Mouse (Mus musculus): ENCODE results near the gene Cep152. TPM values are rescaled to one million over a fixed set of nuclear protein-coding genes. Genes with fewer than 3 reads are reported as not detected.

The Cep152 gene
- total and polyA plus RNA-seq, 2 experiments from 2014 or later = 1.6 to 2.4 TPM

GRCm38 (mm10) chr2:125562407-125562806, 62.5 kb downstream of the Cep152 start:
- H3K4me1 ChIP-seq (ENCODE audit: insufficient read depth, low read length) = no peaks in the 10 kb centered on the region
- WGBS = 83% methylated on average over 8 of the region's 8 CpGs
- H3K27ac ChIP-seq = no peak overlapping the region
- TF ChIP-seq CTCF (IDR thresholded peaks at IDR 0.05; ENCODE audit: low read depth) = no peak
- no peak overlapping the region for H3K4me2 ChIP-seq (ENCODE audit: low read depth, low read length)
- H3K4me3 ChIP-seq (ENCODE audit: low read length) = no peak overlapping the region
- no peaks in the 10 kb centered on the region; the same call in 1 of the 2 replicates for H3K36me3 ChIP-seq (ENCODE audit: insufficient read depth, low read length)
- DNase-seq (ENCODE audit: low spot score) = no peak
- H3K9me3 ChIP-seq (ENCODE audit: low read length) = no peaks in the 10 kb centered on the region
- ATAC-seq = no peak
- H3K27me3 ChIP-seq (ENCODE audit: insufficient read depth, low read length) = no peaks in the 10 kb centered on the region
- no peak overlapping the region for H3K9ac ChIP-seq (replicated peaks; ENCODE audit: low read length)

DNA sequence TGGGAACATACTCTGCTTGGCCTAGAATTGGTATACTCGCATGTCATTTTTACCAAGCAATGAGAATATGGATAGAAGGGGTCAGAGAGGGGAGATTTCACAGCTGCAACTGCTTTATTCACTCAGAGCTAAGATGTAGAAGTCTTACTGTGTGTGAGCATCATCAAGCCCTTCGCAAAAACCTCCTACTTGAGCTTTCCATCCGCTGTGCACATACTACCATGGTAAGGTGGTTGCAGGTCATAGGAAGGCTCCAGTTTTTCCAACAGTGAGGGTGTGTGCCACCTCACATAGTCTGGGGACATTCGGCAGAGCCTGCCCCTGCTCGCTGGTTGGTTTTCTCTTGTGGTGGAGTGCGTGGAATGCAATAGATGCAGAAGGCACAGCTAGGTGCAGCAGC, 64.9 kb downstream of the Cep152 start:
- Histone ChIP-seq H3K4me3 (ENCODE audit: low read length) (no peak overlapping the region), H3K4me2 (ENCODE audit: low read depth, low read length) (no peak overlapping the region), H3K27me3 (ENCODE audit: insufficient read depth, low read length) (no peaks in the 10 kb centered on the region), H3K4me1 (ENCODE audit: insufficient read depth, low read length) (no peaks in the 10 kb centered on the region), H3K27ac (no peak overlapping the region), H3K36me3 (ENCODE audit: insufficient read depth, low read length) (no peaks in the 10 kb centered on the region), H3K9ac (replicated peaks; ENCODE audit: low read length) (no peak overlapping the region), H3K9me3 (ENCODE audit: low read length) (no peaks in the 10 kb centered on the region; the same call in 1 of the 2 replicates)
- ATAC-seq (no peak), DNase-seq (ENCODE audit: low spot score) (no peak)
- 85% methylated on average over 6 of the region's 6 CpGs for WGBS
- TF ChIP-seq CTCF (IDR thresholded peaks at IDR 0.05; ENCODE audit: low read depth) = no peak

- Histone ChIP-seq H3K4me2 (ENCODE audit: low read depth, low read length) (0 out of 2 replicates have a peak overlapping the region, but pooled peaks have one; percentile 5), H3K27ac (peak overlapping the region; percentile 49), H3K4me3 (ENCODE audit: low read length) (no peak overlapping the region), H3K9me3 (ENCODE audit: low read length) (no peaks in the 10 kb centered on the region; the same call in 1 of the 2 replicates), H3K4me1 (ENCODE audit: insufficient read depth, low read length) (no peaks in the 10 kb centered on the region), H3K9ac (replicated peaks; ENCODE audit: low read length) (no peak overlapping the region; the same call in 1 of the 2 replicates), H3K36me3 (ENCODE audit: insufficient read depth, low read length) (no peaks in the 10 kb centered on the region), H3K27me3 (ENCODE audit: insufficient read depth, low read length) (no peaks in the 10 kb centered on the region)
- no peak for TF ChIP-seq CTCF (IDR thresholded peaks at IDR 0.05; ENCODE audit: low read depth)
- ATAC-seq (peak; percentile 44), DNase-seq (ENCODE audit: low spot score) (peak; percentile 6)
- 32% methylated on average over 19 of the region's 19 CpGs for WGBS
These were observed 66.0 kb downstream of the Cep152 start for GRCm38 (mm10) chr2:125558634-125559589.

DNA sequence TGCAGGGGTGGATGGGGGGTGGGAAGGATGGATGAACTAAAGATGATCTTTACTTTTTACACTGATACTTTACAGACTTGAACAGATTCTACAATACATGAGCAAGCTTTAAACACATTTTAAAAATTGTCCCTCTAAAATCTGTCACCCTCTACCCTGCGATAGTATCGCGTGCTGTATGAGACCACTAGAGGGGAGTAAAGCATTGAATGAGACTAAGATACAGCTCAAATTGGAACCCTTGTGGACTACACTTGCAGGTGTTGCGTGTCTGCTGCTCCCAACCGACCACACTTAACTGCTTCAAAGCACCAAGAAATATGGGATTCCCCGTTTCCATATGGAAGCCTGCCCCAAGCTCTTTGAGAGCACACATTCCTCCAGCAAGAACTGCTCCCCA, 69.1 kb downstream of the Cep152 start:
- Histone ChIP-seq H3K4me1 (ENCODE audit: insufficient read depth, low read length) (no peaks in the 10 kb centered on the region), H3K27ac (no peak overlapping the region)
- ATAC-seq = no peak

GRCm38 (mm10) chr2:125548806-125549578, 75.9 kb downstream of the Cep152 start:
- ATAC-seq (no peak), DNase-seq (ENCODE audit: low spot score) (no peak)
- 70% methylated on average over 1 of the region's 1 CpGs for WGBS
- Histone ChIP-seq H3K36me3 (ENCODE audit: insufficient read depth, low read length) (no peaks in the 10 kb centered on the region), H3K27me3 (ENCODE audit: insufficient read depth, low read length) (no peaks in the 10 kb centered on the region), H3K4me2 (ENCODE audit: low read depth, low read length) (no peak overlapping the region), H3K4me3 (ENCODE audit: low read length) (no peak overlapping the region), H3K4me1 (ENCODE audit: insufficient read depth, low read length) (no peaks in the 10 kb centered on the region), H3K9me3 (ENCODE audit: low read length) (no peaks in the 10 kb centered on the region), H3K27ac (no peak overlapping the region), H3K9ac (replicated peaks; ENCODE audit: low read length) (no peak overlapping the region)
- TF ChIP-seq CTCF (IDR thresholded peaks at IDR 0.05; ENCODE audit: low read depth) = no peak

More for the DNA sequence above, 69.1 kb downstream of the Cep152 start:
- H3K4me3 ChIP-seq (ENCODE audit: low read length) = no peak overlapping the region
- H3K27me3 ChIP-seq (ENCODE audit: insufficient read depth, low read length) = no peaks in the 10 kb centered on the region
- H3K9me3 ChIP-seq (ENCODE audit: low read length) = no peaks in the 10 kb centered on the region; the same call in 1 of the 2 replicates
- H3K4me2 ChIP-seq (ENCODE audit: low read depth, low read length) = no peak overlapping the region
- no peaks in the 10 kb centered on the region for H3K36me3 ChIP-seq (ENCODE audit: insufficient read depth, low read length)
- no peak for DNase-seq (ENCODE audit: low spot score)
- H3K9ac ChIP-seq (replicated peaks; ENCODE audit: low read length) = no peak overlapping the region
- 77% methylated on average over 6 of the region's 6 CpGs for WGBS
- peak; percentile 44 for TF ChIP-seq CTCF (IDR thresholded peaks at IDR 0.05; ENCODE audit: low read depth)

DNA sequence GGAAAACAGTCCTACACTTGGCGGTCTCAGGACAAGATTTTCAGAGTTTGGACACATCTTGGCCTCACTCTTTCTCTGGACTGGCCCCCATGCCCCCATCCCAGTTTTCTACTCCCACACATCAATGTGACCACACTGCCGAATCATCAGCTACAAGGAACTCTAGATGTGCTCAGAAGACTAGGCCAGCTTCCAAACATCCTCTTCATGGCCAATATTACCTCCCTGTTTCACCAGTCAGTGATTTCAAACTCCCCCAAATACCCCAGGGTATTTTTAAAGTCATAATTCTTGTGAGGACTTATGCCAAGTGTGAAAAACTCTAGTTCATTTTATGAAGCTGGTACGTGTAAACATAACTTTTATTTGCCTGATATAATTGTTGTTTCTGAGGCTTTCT, 79.9 kb downstream of the Cep152 start:
- no peaks in the 10 kb centered on the region for H3K9me3 ChIP-seq (ENCODE audit: low read length)
- H3K4me1 ChIP-seq (ENCODE audit: insufficient read depth, low read length) = no peaks in the 10 kb centered on the region
- TF ChIP-seq CTCF (IDR thresholded peaks at IDR 0.05; ENCODE audit: low read depth) = no peak
- DNase-seq (ENCODE audit: low spot score) (no peak), ATAC-seq (no peak)
- WGBS = 89% methylated on average over 3 of the region's 3 CpGs
- no peaks in the 10 kb centered on the region for H3K27me3 ChIP-seq (ENCODE audit: insufficient read depth, low read length)
- no peak overlapping the region for H3K27ac ChIP-seq
- no peak overlapping the region for H3K9ac ChIP-seq (replicated peaks; ENCODE audit: low read length)
- no peak overlapping the region for H3K4me3 ChIP-seq (ENCODE audit: low read length)
- no peak overlapping the region for H3K4me2 ChIP-seq (ENCODE audit: low read depth, low read length)
- no peaks in the 10 kb centered on the region for H3K36me3 ChIP-seq (ENCODE audit: insufficient read depth, low read length)
